Mouse (Mus musculus) midbrain, embryonic 16.5 days (tissue): ENCODE data around the gene Wdr54. TPM values are rescaled to one million over a fixed set of nuclear protein-coding genes. Genes with fewer than 3 reads are reported as not detected.
A peak's percentile ranks its signal among the peaks of the same experiment; 100 is the strongest.

ENCODE experiments used
- ATAC-seq: fragments of 200-750 bp; cut with Nextera tagmentation; 2 replicates; pipeline ENCODE4 v1.8.0; 2017; ENCODE audit warnings: moderate TSS enrichment
- H3K27ac ChIP-seq: fragments of 300-500 bp; sonication (generic); 2 replicates; pipeline ENCODE4 v1.5.1; 2014; ENCODE audit warnings: mild to moderate bottlenecking, low read length, mixed read lengths
- H3K27me3 ChIP-seq: fragments of 300-500 bp; sonication (generic); 2 replicates; pipeline ENCODE4 v1.6.1; 2014; ENCODE audit warnings: low read depth, low read length, mixed read lengths; ENCODE audit not compliant: control insufficient read depth, insufficient read depth
- H3K36me3 ChIP-seq: fragments of 300-500 bp; sonication (generic); 2 replicates; pipeline ENCODE4 v1.6.1; 2014; ENCODE audit warnings: mild to moderate bottlenecking, low read length, moderate library complexity, mixed read lengths; ENCODE audit not compliant: control insufficient read depth, insufficient read depth
- H3K4me1 ChIP-seq: fragments of 300-500 bp; sonication (generic); 2 replicates; pipeline ENCODE4 v1.6.1; 2014; ENCODE audit warnings: mild to moderate bottlenecking, low read length, mixed read lengths; ENCODE audit not compliant: control insufficient read depth, insufficient read depth
- H3K4me2 ChIP-seq: fragments of 300-500 bp; sonication (generic); 2 replicates; pipeline ENCODE4 v1.6.1; 2014; ENCODE audit warnings: mild to moderate bottlenecking, low read length, mixed read lengths
- H3K4me3 ChIP-seq: fragments of 300-500 bp; sonication (generic); 2 replicates; pipeline ENCODE4 v1.5.1; 2014; ENCODE audit warnings: low read depth, mild to moderate bottlenecking, low read length, moderate library complexity, mixed read lengths
- H3K9ac ChIP-seq: fragments of 300-500 bp; sonication (generic); 2 replicates; pipeline ENCODE4 v1.6.1; 2014; ENCODE audit warnings: low read depth, low read length, mixed read lengths
- H3K9me3 ChIP-seq: fragments of 300-500 bp; sonication (generic); replicated peaks from 2 replicates; pipeline ENCODE4 v1.6.1; 2014; ENCODE audit warnings: mild to moderate bottlenecking, low read length, mixed read lengths; ENCODE audit not compliant: control insufficient read depth, poor library complexity, severe bottlenecking
- WGBS: fragments of 180-500 bp; shearing (Covaris S2); extraction: QIAGEN DNeasy Blood & Tissue Kit; methylation state at CpG from one replicate; pipeline ENCODE4 v1.1.7; 2014; 5-methylcytosine and 5-hydroxymethylcytosine counted together
- polyA plus RNA-seq: library from polyadenylated mRNA; unstranded; fragments of >200 nt; fragmentation: Nextera tagmentation; extraction: Ambion mirVana; gene quantifications from 2 replicates; pipeline ENCODE4 v1.2.1, GENCODE M21; 2015

Gene Wdr54
- polyA plus RNA-seq, 1 experiment from 2014 or later, result 20.1 TPM

DNA sequence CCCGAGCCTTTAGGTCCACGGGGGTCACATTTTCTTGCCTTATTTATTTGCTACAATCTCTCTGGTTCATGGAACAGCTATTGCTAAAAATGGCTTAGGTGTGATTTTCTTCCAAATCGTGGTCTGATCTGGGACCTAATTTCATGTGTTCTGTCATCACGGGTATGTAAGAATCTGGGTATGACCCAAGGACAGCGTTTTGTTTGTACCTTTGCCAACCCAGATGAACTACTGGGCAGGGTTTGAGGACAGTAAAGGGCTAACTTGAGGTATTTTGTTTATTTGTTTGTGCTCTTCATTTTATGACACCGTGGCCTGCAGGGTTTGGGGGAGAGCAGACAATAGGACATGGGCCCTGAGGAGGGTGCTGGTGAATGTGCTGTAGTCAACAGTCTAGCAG is 24.4 kb upstream of the Wdr54 start:
- H3K9ac ChIP-seq, result peak overlapping the region; percentile 89; the same call in 1 of the 2 replicates
- H3K4me2 ChIP-seq, result peak overlapping the region; percentile 81
- no peaks in the 10 kb centered on the region for H3K27me3 ChIP-seq
- peaks cover 14% of the 10 kb centered on the region for H3K36me3 ChIP-seq
- 85% methylated on average over 6 of the region's 6 CpGs for WGBS
- ATAC-seq, result no peak
- no peaks in the 10 kb centered on the region for H3K9me3 ChIP-seq
- no peak overlapping the region for H3K27ac ChIP-seq
- peak overlapping the region; percentile 70 for H3K4me3 ChIP-seq
- H3K4me1 ChIP-seq, result peaks cover 25% of the 10 kb centered on the region

DNA sequence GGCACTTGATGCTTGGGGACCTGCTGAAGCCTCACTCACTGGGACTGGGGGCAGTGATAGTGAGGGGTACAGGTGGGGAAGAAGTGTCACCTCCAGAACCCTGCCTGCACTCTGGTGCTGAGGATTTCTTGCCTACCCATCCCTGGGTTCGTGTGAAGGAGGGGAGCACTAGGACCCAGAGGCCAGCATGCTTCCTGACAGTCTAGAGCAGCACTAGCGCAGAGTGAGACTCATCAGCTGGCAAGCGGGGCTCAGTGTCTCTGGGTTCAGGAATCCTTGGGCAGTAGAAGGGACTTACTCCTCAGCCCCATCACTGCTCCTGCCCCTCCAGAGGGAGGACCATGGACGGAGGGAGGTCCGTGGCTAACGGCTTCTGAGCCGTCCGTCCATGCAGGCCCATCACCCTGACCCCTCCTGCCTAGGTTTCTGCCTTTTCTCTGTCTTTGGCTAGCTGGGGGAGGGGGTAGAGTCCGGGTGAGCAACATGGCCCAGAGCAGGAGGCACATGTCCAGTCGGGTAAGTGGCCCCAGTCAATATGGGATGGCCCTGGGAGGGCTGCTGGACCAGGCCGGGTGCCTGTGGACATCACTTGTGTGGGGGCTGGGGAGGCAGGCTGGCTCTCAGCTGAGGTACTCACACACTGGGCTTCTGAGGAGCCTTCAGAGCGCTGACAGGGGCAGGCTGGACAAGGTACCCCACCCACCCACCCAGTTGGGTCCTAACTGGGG is 23.4 kb upstream of the Wdr54 start:
- Histone ChIP-seq H3K4me2 (peak overlapping the region; percentile 81), H3K4me1 (peaks cover 22% of the 10 kb centered on the region), H3K27me3 (no peaks in the 10 kb centered on the region), H3K9me3 (no peaks in the 10 kb centered on the region), H3K36me3 (peaks cover 14% of the 10 kb centered on the region), H3K4me3 (peak overlapping the region; percentile 70), H3K27ac (peak overlapping the region; percentile 72), H3K9ac (peak overlapping the region; percentile 89)
- 12% methylated on average over 12 of the region's 12 CpGs for WGBS
- ATAC-seq, result peak; percentile 90

DNA sequence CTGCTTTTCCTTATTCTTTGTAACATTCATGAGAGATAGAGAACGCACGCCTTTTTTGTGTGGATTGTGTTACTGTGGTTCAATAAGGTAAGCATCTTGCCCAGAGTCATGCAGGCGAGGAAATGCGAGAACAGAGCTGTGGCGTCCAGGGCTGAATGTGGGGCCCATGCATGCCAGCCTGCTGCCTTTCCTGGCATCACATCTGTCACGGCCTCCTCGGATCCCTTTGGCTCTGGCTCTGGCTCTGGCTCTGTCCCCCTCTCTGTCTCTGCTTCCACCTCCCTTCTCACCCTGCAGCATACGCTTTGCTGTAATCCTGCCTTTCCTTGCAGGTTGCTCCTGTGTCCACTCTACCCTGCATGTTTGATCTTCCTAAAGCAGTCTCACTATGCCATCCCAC is 19.8 kb upstream of the Wdr54 start:
- no peak overlapping the region for H3K9ac ChIP-seq
- H3K4me2 ChIP-seq, result no peak overlapping the region
- no peaks in the 10 kb centered on the region for H3K27me3 ChIP-seq
- 80% methylated on average over 8 of the region's 8 CpGs for WGBS
- H3K36me3 ChIP-seq, result no peaks in the 10 kb centered on the region
- no peak overlapping the region for H3K27ac ChIP-seq
- no peaks in the 10 kb centered on the region for H3K9me3 ChIP-seq
- H3K4me3 ChIP-seq, result no peak overlapping the region
- ATAC-seq, result no peak
- H3K4me1 ChIP-seq, result peaks cover 35% of the 10 kb centered on the region

DNA sequence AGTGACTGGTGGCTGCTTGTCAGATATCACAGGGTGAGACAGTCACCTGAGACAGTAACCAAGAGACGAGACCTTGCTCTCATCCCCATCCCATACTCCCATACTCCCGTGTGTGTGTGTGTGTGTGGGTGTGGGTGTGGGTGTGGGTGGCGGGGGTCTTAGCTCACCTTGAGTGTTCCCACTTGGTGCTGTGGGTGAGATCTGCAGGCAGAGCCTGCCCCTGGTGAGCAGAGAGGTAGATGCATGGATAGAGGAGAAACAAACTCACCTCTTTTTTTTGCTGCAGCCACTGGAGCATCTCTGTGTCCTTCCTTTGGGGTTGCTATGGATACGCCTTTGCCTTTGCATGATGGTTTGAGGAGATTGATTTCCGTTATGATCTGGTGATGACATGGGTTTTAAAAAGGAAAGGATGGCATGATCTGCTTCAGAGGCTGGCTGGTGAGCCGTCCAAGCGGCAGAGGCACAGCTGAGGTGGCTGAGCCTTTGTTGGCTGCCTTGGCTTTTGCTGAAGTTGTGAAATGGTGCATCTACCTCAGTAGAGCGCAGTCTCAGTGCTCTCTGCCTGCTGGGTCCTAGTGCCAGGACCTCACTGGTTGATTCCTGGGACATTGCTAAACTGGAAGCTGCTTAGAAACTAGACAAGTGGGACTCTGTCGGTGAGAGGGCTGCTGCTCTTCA is 16.2 kb upstream of the Wdr54 start:
- Histone ChIP-seq H3K4me3 (peak overlapping the region; percentile 44), H3K9me3 (no peaks in the 10 kb centered on the region), H3K4me1 (peaks cover 29% of the 10 kb centered on the region), H3K4me2 (peak overlapping the region; percentile 55), H3K27ac (peak overlapping the region; percentile 60), H3K9ac (peak overlapping the region; percentile 63), H3K36me3 (no peaks in the 10 kb centered on the region), H3K27me3 (no peaks in the 10 kb centered on the region)
- ATAC-seq, result peak; percentile 83
- 43% methylated on average over 9 of the region's 9 CpGs for WGBS

DNA sequence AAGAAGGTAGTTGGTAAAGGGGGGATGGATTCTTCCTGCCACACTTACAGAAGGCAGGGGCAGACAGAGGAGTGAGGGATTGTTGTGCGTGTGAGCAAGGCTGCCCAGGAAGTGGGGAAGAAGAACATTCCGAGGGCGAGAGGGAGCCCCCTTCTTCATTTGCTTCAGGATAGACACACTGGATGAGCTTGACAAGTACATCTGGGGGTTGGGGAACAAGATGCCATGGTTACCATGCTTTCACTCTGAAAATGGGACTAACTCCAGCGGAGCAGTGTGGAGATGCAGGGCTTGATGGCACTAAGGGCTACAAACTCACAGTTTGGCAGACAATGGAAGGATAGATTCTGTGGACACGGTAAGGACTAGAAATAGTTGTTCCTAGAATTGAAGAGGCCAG is 14.9 kb upstream of the Wdr54 start:
- no peaks in the 10 kb centered on the region for H3K9me3 ChIP-seq
- ATAC-seq, result no peak
- no peak overlapping the region for H3K27ac ChIP-seq
- peak overlapping the region; percentile 44 for H3K4me3 ChIP-seq
- peaks cover 38% of the 10 kb centered on the region for H3K4me1 ChIP-seq
- H3K9ac ChIP-seq, result 0 out of 2 replicates have a peak overlapping the region, but pooled peaks have one; percentile 63
- WGBS, result 74% methylated on average over 5 of the region's 5 CpGs
- peak overlapping the region; percentile 55 for H3K4me2 ChIP-seq
- no peaks in the 10 kb centered on the region for H3K27me3 ChIP-seq
- no peaks in the 10 kb centered on the region for H3K36me3 ChIP-seq

DNA sequence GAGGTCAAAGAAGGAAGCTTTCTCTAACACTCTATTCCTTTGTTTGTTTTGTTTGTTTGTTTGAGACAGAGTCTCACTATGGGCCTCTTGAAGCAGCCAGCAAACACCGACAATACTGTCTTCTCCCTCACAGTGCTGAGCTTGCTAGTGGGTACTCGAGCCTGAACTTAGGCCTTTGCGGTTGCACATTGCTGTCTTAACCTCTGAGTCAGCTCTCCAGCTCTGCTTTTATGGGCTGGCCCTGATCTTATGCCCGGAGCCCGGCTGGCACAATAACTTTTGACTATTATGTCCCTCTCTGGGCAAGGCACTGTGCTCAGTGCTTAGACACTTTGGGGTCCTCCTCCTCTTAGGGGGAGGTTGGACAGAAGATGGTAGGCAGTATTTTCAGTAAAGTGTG is 13.7 kb upstream of the Wdr54 start:
- H3K4me1 ChIP-seq, result peaks cover 43% of the 10 kb centered on the region
- no peaks in the 10 kb centered on the region for H3K27me3 ChIP-seq
- H3K36me3 ChIP-seq, result no peaks in the 10 kb centered on the region
- no peak overlapping the region for H3K27ac ChIP-seq
- H3K4me3 ChIP-seq, result no peak overlapping the region
- H3K9ac ChIP-seq, result no peak overlapping the region
- 82% methylated on average over 5 of the region's 5 CpGs for WGBS
- no peaks in the 10 kb centered on the region for H3K9me3 ChIP-seq
- no peak overlapping the region for H3K4me2 ChIP-seq
- ATAC-seq, result no peak

DNA sequence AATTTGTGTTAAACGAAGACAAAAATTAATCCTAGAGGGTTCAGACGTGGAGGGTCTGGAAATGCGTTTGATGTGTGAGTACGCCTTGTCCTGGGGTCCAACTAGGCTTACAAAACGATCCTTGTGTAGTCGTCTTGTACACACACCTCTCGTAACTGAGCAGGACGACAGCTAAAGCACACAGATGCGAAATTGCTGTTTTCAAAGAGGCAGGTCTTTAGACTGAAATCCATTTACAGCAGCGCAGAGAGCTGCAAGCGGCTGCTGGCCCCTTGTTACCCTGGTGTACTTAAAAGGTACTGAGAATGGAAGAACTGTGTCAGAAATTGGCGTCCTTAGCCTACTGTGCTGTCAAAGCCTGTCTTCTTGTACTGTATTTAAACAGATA is 10.0 kb upstream of the Wdr54 start:
- 0% methylated on average over 12 of the region's 12 CpGs for WGBS
- Histone ChIP-seq H3K4me2 (peak overlapping the region; percentile 83), H3K36me3 (no peaks in the 10 kb centered on the region), H3K9ac (peak overlapping the region; percentile 93), H3K4me3 (peak overlapping the region; percentile 92), H3K9me3 (no peaks in the 10 kb centered on the region), H3K4me1 (peaks cover 43% of the 10 kb centered on the region), H3K27ac (peak overlapping the region; percentile 94), H3K27me3 (peaks cover 20% of the 10 kb centered on the region)
- peak; percentile 6; the same call in 1 of the 2 replicates for ATAC-seq

DNA sequence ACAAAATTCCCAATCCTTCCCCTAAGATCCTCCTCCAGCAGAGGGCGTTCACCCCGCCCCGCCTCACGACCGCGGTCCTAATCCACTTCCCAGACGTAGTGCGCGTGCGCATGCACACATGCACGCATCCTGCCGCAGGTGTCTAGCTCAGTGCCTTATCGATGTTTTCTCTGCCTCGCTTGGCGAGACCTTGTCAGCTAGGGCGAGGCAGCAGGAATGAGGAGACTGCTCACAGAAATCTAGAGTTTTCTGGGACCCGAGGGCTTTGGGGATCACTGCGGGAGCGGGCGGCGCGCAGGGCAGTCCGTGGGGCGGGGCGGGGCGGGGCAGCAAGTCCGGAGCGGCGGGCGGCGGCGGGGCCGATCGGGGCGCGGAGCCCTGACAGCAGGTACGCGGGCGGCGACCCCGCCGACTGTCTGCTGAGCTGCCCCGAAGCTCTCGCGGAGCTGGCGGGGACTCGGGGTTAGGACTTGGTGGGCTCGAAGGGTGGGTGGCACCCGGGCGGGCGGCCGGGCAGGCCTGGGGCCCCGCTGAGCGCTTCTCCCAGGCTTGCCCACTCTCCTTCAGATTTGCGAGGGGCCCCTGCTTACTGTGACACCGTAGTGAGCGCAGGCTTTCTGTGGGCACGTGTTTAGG is 9.5 kb upstream of the Wdr54 start, which contains the start of gene Dctn1:
Gene Dctn1 (plus strand): TSS at position 314 of the 636 bp plus-strand sequence.
- Histone ChIP-seq H3K4me2 (peak within 1 kb of the TSS; percentile 83), H3K9ac (peak within 1 kb of the TSS; percentile 93), H3K4me3 (peak within 1 kb of the TSS; percentile 92), H3K27me3 (peaks cover 25% of the 10 kb centered on the region), H3K27ac (peak within 1 kb of the TSS; percentile 94), H3K36me3 (no peaks in the 10 kb centered on the region), H3K9me3 (no peaks in the 10 kb centered on the region), H3K4me1 (peaks cover 38% of the 10 kb centered on the region)
- peak; percentile 85 for ATAC-seq
- under 1% methylated on average over 58 of the region's 58 CpGs for WGBS
